Mouse (Mus musculus) stomach, embryonic 14.5 days (tissue): Measurements from ENCODE around the gene Carns1. TPM values are rescaled to one million over a fixed set of nuclear protein-coding genes. Genes with fewer than 3 reads are reported as not detected.
"Not testable (repeated sequence)": the region's sequence is repeated elsewhere in the genome, so short reads cannot be mapped to it uniquely, and the experiment has no call there.

Experiments
- ATAC-seq: fragments of 200-750 bp; cut with Nextera tagmentation; 2 replicates; pipeline ENCODE4 v1.8.0; 2017; ENCODE audit warnings: low read depth, moderate TSS enrichment; ENCODE audit not compliant: insufficient number of reproducible peaks, insufficient read depth, low FRiP score
- H3K27ac ChIP-seq: fragments of 300-500 bp; sonication (generic); 2 replicates; pipeline ENCODE4 v1.5.1; 2014; ENCODE audit warnings: mild to moderate bottlenecking, low read length, moderate library complexity, mixed read lengths
- H3K27me3 ChIP-seq: fragments of 300-500 bp; sonication (generic); 2 replicates; pipeline ENCODE4 v1.6.1; 2014; ENCODE audit warnings: low read length, control low read depth, mixed read lengths; ENCODE audit not compliant: control insufficient read depth, insufficient read depth
- H3K36me3 ChIP-seq: fragments of 300-500 bp; sonication (generic); 2 replicates; pipeline ENCODE4 v1.6.1; 2014; ENCODE audit warnings: mild to moderate bottlenecking, control low read depth, low read length, moderate library complexity, mixed read lengths; ENCODE audit not compliant: control insufficient read depth, insufficient read depth
- H3K4me1 ChIP-seq: fragments of 300-500 bp; sonication (generic); 2 replicates; pipeline ENCODE4 v1.6.1; 2014; ENCODE audit warnings: low read length, control low read depth, mixed read lengths; ENCODE audit not compliant: control insufficient read depth, insufficient read depth
- H3K4me2 ChIP-seq: fragments of 300-500 bp; sonication (generic); replicated peaks from 2 replicates; pipeline ENCODE4 v1.6.1; 2014; ENCODE audit warnings: low read depth, low read length, control low read depth
- H3K4me3 ChIP-seq: fragments of 300-500 bp; sonication (generic); 2 replicates; pipeline ENCODE4 v1.5.1; 2014; ENCODE audit warnings: low read depth, low read length, control low read depth
- H3K9ac ChIP-seq: fragments of 300-500 bp; sonication (generic); replicated peaks from 2 replicates; pipeline ENCODE4 v1.6.1; 2014; ENCODE audit warnings: low read depth, mild to moderate bottlenecking, control low read depth, low read length, moderate library complexity, mixed read lengths
- H3K9me3 ChIP-seq: fragments of 300-500 bp; sonication (generic); 2 replicates; pipeline ENCODE4 v1.6.1; 2016; ENCODE audit warnings: low read depth, low read length, control low read depth; ENCODE audit not compliant: control insufficient read depth
- WGBS: fragments of 180-500 bp; shearing (Covaris S2); extraction: QIAGEN DNeasy Blood & Tissue Kit; methylation state at CpG from one replicate; pipeline ENCODE4 v1.1.7; 2014; 5-methylcytosine and 5-hydroxymethylcytosine counted together
- polyA plus RNA-seq: library from polyadenylated mRNA; unstranded; fragments of >200 nt; fragmentation: Nextera tagmentation; extraction: Ambion mirVana; gene quantifications from 2 replicates; pipeline ENCODE4 v1.2.1, GENCODE M21; 2014

The Carns1 gene
- polyA plus RNA-seq, 1 experiment from 2014 or later, result 0.90 TPM

DNA sequence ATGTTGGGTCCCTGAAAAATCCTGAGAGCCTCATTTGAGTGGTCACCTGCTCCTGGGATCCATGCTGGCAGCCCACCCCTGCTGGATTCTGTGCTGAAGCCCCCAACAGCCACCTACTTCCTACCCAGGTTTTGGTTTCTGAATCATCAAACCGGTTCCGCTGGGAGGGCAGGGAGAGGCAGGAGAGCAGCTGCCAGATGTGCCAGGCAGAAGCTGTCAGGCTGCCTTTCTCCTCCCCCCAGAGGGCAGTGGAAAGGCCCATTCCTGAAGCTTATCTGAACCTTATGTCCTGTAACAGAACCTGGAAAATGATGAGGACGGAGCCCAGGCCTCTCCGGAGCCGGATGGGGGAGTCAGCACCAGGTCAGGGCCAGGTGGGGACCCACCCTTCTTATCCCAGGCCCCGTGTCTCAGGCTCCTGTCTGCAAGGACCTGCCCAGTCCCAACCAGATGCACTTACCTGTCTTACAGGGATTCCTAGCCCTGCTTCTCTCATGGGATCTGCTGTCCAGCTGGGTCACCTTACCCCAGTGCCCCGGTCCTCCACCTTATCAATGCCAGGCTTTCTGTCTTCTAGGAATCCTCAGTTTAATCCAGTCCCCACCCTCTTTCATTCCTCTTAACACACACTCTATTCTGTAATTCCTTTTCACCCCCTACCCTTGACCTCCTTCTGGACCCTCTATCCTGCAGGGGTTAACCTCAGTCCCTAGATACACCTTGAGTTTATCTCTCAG, 48.4 kb downstream of the Carns1 start:
- Histone ChIP-seq H3K36me3 (peaks cover 22% of the 10 kb centered on the region), H3K4me2 (peak overlapping the region; percentile 86), H3K9ac (peak overlapping the region; percentile 77), H3K27ac (no peak overlapping the region), H3K4me3 (peak overlapping the region; percentile 80), H3K27me3 (no peaks in the 10 kb centered on the region), H3K4me1 (peaks cover 11% of the 10 kb centered on the region), H3K9me3 (no peaks in the 10 kb centered on the region)
- WGBS, result 59% methylated on average over 7 of the region's 7 CpGs
- no peak for ATAC-seq

DNA sequence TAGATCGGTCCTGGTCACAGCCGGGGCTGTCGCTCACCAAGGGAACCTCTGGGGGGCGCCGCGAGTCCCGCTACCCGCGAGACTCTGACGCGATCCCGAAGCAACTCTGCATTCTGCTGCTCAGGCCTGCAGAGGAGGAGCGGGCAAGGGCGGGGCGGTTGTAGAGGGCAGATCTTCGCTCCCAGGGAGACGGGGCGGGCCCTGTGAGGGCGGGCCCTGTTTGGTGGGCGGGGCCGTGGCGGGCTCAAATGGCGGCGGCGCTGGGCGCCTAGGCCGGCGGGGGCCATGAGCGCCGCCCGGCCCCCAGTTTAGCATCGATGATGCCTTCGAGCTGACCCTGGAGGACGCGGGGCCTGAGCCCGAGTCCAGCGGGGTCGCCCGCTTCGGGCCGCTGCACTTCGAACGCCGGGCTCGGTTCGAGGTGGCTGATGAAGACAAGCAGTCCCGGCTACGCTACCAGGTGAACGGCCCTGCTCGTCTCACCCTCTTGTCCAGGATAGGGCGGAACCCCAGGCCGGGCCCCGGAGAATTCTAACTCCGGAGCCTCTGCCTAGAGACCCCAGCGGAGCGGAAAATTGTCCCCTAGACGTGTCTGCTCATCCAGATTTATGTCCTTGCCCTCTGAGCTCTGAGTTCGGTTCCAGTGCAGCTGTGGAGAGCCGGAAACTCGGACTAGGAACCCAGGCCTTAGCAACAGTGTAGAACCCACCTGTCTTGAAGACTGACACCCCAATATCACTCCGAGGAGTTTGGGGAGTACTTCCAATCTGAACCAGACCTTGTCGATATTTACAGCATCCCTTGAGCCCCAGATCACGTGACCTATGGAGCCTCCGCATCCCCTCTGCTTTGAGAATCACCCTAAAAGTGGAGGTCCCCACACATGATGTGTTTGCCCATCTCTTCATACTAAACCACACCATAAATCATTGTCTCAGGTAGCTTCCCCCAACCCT, 49.3 kb downstream of the Carns1 start, which contains the start of gene Aip:
TSS of gene Aip (minus strand) at position 118 of the 956 bp plus-strand sequence.
- peak within 1 kb of the TSS; percentile 39; the same call in 1 of the 2 replicates for H3K27ac ChIP-seq
- peak within 1 kb of the TSS; percentile 80 for H3K4me3 ChIP-seq
- ATAC-seq, result peak; percentile 94
- H3K36me3 ChIP-seq, result peaks cover 13% of the 10 kb centered on the region; the same call in 1 of the 2 replicates
- peaks cover 11% of the 10 kb centered on the region for H3K4me1 ChIP-seq
- H3K4me2 ChIP-seq, result peak within 1 kb of the TSS; percentile 86
- under 1% methylated on average over 60 of the region's 64 CpGs for WGBS
- no peaks in the 10 kb centered on the region for H3K9me3 ChIP-seq
- H3K9ac ChIP-seq, result peak within 1 kb of the TSS; percentile 77
- H3K27me3 ChIP-seq, result no peaks in the 10 kb centered on the region

DNA sequence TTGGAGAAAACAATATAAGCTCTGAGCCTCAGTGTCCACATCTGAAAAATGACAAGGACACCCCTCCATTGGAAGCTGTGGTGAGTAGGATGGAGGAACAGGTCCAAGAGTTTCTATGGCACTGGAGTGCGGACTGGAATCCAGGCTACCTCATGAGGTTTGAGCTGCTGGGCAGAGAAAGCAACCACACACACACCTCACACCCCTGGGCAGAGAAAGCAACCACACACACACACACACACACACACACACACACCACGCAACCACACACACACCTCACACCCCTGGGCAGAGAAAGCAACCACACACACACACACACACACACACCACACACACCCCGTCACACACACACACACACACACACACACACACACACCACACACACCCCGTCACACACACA, 50.0 kb downstream of the Carns1 start:
- not testable (repeated sequence) for H3K9ac ChIP-seq, H3K27me3 ChIP-seq, H3K9me3 ChIP-seq
- ATAC-seq, result peak; percentile 25
- WGBS, result 16% methylated on average over 4 of the region's 4 CpGs
- peak overlapping the region; percentile 80 for H3K4me3 ChIP-seq
- peaks cover 17% of the 10 kb centered on the region for H3K4me1 ChIP-seq
- H3K27ac ChIP-seq, result 0 out of 2 replicates have a peak overlapping the region, but pooled peaks have one; percentile 39
- peak overlapping the region; percentile 35 for H3K4me2 ChIP-seq
- peaks cover 11% of the 10 kb centered on the region; the same call in 1 of the 2 replicates for H3K36me3 ChIP-seq

DNA sequence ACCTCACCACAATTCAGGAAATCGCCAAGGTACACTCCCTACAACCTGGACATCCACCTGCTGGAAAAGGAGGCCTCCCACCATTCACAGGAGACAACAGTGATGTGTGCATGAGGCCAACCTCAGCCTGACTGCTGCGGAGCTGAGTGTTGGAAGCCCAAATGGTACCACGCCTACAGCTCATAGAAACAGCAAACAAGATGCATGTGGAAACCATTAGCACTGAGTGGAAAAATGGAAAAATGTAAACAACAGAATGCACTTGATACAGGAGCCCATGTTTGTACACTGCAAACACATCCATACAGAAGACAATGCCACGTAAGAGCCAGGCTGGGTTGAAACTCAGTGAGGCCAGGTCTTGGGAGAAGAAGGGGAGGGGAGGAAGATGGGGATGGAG, 50.8 kb downstream of the Carns1 start:
- 72% methylated on average over 4 of the region's 4 CpGs for WGBS
- no peak overlapping the region for H3K9ac ChIP-seq
- H3K4me3 ChIP-seq, result no peak overlapping the region
- no peak overlapping the region for H3K27ac ChIP-seq
- ATAC-seq, result no peak
- H3K4me1 ChIP-seq, result peaks cover 18% of the 10 kb centered on the region
- no peak overlapping the region; the same call in 1 of the 2 replicates for H3K4me2 ChIP-seq
- H3K36me3 ChIP-seq, result peaks cover 5% of the 10 kb centered on the region; the same call in 1 of the 2 replicates
- no peaks in the 10 kb centered on the region for H3K27me3 ChIP-seq
- H3K9me3 ChIP-seq, result no peaks in the 10 kb centered on the region

DNA sequence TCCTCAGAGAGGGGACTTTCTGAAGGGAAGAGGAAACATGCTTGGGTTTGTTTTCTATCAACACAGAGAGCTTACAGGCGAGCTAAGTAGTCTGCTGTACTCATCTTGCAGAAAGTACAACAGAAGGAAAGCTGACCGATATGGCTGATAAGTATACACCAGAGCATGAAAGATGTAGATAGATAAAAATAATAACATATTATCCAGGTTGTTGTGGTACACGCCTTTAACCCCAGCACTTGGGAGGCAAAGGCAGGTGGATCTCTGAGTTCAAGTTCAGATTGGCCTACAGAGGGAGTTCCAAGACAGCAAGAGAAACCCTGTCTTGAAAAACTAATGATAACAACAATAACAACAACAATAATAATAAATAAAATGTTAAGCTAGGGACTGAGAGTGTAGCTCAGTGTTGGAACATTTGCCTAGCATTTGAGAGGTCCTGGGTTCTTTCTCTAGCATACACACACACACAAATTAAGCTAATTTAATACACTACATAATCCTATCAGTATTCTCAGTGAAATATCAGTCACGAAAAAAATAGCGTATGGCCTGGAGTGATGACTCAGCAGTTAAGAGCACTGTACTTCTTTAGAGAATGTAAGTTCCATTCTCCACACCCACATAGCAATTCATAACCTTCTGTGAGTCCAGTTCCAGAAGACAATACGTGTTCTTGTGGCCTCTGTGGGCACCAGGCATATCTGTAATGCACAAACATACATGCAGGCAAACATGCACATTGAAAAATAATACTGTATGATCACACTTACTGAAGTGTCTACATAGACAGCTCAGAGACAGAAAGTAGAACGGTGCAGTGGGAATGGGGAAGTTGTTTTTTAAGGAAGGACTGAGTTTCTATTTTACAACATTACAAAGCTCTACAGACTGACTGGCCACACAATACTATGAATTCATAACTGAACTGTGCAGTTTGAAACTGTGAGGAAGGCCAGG, 52.6 kb downstream of the Carns1 start:
- no peak for ATAC-seq
- Histone ChIP-seq H3K27me3 (no peaks in the 10 kb centered on the region), H3K4me1 (peaks cover 18% of the 10 kb centered on the region), H3K36me3 (peaks cover 6% of the 10 kb centered on the region), H3K4me2 (no peak overlapping the region), H3K27ac (no peak overlapping the region), H3K9me3 (no peaks in the 10 kb centered on the region), H3K9ac (no peak overlapping the region), H3K4me3 (no peak overlapping the region)
- 82% methylated on average over 7 of the region's 7 CpGs for WGBS

DNA sequence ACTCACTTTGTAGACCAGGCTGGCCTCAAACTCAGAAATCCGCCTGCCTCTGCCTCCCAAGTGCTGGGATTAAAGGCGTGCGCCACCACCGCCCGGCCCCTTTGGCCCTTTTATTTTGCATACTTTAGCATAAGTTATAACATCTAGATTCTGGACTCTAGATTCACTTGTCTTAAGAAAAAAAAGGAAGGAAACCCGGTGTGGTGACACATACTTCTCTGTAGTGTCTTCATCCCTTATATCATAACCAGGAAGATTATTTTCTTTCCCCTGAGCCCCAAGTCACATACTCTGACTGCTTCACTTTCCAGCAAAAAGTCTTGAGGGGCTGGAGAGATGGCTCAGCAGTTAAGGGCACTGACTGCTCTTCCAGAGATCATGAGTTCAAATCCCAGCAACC, 53.4 kb downstream of the Carns1 start:
- Histone ChIP-seq H3K4me2 (peak overlapping the region; percentile 16; the same call in 1 of the 2 replicates), H3K4me1 (peaks cover 12% of the 10 kb centered on the region), H3K36me3 (peaks cover 13% of the 10 kb centered on the region)
- not testable (repeated sequence) for H3K27me3 ChIP-seq, H3K9me3 ChIP-seq, H3K4me3 ChIP-seq, H3K27ac ChIP-seq, H3K9ac ChIP-seq, ATAC-seq
- 60% methylated on average over 6 of the region's 6 CpGs for WGBS

DNA sequence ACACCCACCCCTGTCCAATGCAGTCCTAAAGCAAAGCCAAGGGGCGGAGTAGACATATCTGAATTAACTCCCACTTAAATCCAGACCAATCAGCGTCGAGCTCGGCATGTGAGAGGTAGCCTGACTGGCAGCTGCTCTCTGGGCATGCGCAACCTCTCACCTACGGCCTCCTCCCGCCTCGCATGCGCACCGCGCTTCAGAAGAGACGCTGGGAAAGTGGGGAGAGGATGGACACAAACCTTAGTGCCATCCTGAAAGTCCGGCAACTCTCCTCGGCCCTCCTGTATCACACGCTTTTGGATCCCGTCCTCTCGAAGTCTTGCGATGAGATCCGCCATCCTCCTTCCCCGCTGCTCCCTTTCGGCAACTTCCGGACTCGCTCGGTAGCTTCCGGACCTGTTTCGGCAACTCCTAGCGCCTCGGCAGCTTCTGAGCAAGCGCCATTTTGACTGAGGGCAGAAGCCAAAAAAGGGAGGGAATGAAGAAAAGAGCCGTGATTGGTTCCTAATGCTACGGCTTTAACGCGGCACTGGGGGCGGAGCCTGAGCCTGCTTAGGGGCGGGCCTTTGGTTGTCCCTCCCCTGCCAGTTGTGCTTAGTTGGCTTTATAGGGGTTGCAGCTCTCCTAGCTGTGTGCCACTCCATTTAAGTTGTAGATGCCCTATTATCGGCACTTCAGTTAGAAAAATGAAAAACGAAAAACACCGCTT, 54.0 kb downstream of the Carns1 start:
- WGBS, result 4% methylated on average over 38 of the region's 38 CpGs
- no peaks in the 10 kb centered on the region for H3K27me3 ChIP-seq
- peak; percentile 70 for ATAC-seq
- peak overlapping the region; percentile 49 for H3K9ac ChIP-seq
- H3K27ac ChIP-seq, result peak overlapping the region; percentile 70; the same call in 1 of the 2 replicates
- H3K4me3 ChIP-seq, result peak overlapping the region; percentile 43
- peaks cover 7% of the 10 kb centered on the region; the same call in 1 of the 2 replicates for H3K4me1 ChIP-seq
- H3K4me2 ChIP-seq, result peak overlapping the region; percentile 49
- H3K9me3 ChIP-seq, result no peaks in the 10 kb centered on the region
- H3K36me3 ChIP-seq, result peaks cover 14% of the 10 kb centered on the region
